Mouse (Mus musculus) MEL-GATA-1-ER (cell line): ENCODE measurements around the gene Lrig2.

ENCODE experiments used
- DNase-seq: peaks from one replicate; pipeline ENCODE4 v3.0.0-alpha.2; 2012; ENCODE audit warnings: low read depth; ENCODE audit errors: extremely low read depth

Lrig2 gene

DNA sequence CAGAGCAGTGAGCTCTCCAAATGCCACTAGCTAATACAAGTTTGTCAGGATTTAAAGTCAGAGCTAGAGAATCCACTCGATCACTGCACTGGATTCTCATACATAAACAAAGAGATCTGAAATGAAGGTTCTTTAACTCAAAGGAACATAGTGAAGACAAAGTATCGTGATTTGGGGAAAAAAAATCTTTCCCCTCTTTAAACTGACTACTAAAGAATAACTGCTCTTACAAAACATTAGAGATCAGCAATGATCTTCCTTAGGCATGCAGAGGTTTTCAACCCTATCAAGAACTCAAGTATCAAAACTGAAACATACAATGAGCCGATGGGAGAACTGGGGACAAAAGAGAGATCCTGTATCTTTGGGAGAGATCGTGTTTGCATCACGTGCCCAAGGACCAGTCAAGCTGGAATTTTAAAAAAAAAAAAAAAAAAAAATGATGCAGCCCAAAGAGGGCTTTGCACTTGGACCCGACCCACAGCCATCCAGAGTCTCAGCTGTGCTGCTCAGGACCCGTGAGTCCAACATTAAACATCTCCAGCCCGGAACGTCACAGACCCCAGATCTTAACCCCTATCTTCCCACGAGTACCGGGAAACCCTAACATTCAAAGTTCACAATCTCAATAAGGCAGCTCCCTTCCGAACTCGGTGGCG lies 818 bp downstream of the Lrig2 start:
- DNase-seq = no peak

GRCm38 (mm10) chr3:104501648-104502047 lies 10.1 kb downstream of the Lrig2 start:
- DNase-seq = no peak

DNA sequence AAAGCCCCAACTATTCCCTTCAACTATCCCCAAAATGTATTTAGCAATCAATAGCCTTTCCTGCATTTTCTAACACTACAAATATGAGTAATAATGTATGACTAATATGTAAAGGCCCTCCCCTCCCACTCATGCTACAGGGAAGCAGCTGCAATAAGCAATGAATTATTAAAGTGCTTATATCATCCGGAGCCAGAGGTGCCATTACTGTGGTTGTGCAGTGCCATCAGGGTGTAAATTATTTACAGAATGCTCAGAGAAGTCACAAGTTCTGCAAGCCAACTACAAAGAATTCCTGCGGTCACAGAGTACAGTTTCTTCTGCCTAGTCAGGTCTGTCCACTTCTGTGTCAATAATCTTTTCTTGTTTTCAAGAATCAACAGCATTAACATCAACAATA lies 10.8 kb downstream of the Lrig2 start:
- DNase-seq = no peak

DNA sequence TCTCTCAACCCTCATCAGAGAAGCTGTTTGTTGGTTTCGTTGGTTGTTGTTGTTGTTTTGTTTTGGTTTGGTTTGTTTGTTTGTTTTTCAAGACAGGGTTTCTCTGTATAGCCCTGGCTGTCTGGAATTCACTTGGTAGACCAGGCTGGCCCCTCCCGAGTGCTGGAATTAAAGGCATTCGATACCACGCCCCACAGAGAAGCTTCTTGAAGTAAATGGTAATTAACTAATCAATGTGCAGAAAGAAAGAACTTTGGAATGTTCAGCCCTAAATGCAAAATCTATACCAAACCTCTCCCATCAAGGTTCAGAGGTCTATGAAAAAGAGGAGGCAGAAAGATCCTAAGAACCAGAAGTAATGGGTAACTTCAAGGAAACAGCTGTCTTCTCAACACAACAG lies 15.5 kb downstream of the Lrig2 start:
- DNase-seq = no peak

GRCm38 (mm10) chr3:104480946-104481719 lies 30.6 kb downstream of the Lrig2 start:
- peak; percentile 31 for DNase-seq

GRCm38 (mm10) chr3:104478056-104478455 lies 33.7 kb downstream of the Lrig2 start:
- DNase-seq = no peak

- DNase-seq = no peak
Observed at GRCm38 (mm10) chr3:104469421-104469820, 42.3 kb downstream of the Lrig2 start.

GRCm38 (mm10) chr3:104461226-104461625 lies 50.5 kb downstream of the Lrig2 start:
- DNase-seq = no peak

GRCm38 (mm10) chr3:104458588-104458987 lies 53.1 kb downstream of the Lrig2 start:
- DNase-seq = no peak

- DNase-seq = no peak
Observed at GRCm38 (mm10) chr3:104455506-104456275, 56.0 kb downstream of the Lrig2 start.

DNA sequence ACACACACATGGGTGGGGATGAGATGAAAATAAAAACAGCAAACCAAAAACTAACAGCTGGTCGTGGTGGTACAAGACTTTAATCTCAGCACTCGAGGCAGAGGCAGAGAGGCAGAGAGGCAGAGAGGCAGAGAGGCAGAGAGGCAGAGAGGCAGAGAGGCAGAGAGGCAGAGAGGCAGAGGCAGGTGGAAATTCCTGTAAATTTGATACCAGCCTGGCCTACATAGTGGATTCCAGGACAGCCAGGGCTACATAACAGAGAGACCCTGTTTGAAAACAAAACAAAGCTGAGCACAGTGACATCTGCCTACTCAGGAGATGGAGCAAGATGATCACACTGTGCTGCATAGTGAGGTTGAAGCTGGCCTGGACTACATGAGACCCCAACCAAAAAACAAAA lies 64.5 kb downstream of the Lrig2 start:
- DNase-seq = no peak

GRCm38 (mm10) chr3:104446689-104447088 lies 65.0 kb downstream of the Lrig2 start:
- DNase-seq = no peak

- no peak for DNase-seq
Observed at GRCm38 (mm10) chr3:104445576-104445975, 66.1 kb downstream of the Lrig2 start.

GRCm38 (mm10) chr3:104444946-104445460 lies 66.7 kb downstream of the Lrig2 start:
- DNase-seq = no peak

GRCm38 (mm10) chr3:104444082-104444481 lies 67.6 kb downstream of the Lrig2 start:
- DNase-seq = no peak

- DNase-seq = no peak
Observed at GRCm38 (mm10) chr3:104442357-104442756, 69.4 kb downstream of the Lrig2 start.

DNA sequence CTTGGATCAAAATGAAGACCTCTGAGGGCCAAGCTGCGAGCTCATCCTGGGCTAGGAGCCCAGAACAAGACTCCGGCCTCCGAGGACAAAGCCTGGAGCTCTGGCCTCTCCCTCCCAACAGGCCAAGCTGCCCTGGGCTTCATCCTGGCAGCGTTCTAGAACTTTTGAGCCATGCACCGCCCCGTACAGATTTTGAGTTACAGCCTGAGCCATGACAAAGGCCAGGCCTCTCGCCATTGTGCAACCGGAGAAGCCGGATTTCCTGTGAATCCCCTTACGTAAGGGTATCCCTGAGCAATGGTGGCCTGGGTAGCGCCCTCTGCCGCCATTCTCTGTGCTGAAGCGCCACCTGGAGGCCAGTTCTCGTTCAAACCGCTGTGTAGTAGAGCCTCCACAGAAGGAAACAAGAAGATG lies 69.8 kb downstream of the Lrig2 start:
- DNase-seq = peak; percentile 88

GRCm38 (mm10) chr3:104441435-104441834 lies 70.3 kb downstream of the Lrig2 start:
- no peak for DNase-seq

DNA sequence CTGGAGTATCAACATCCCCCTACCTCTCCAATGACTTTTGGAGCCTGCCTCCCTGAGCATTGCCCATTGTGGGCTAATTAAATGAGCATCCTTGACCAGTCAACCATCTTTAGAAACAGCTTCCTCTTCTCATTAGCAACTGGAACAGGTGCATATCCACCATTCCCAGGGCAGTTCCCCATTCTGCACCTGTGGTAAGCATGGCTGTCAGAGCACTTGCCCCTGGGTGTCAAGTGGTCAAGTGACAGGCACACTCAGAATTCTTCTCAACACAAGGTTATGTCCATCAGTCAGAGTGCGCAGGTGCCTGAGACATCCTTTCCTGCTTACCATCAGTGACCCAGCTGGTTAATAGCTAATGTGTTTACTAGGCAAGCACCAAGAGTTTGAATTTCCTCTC lies 72.9 kb downstream of the Lrig2 start:
- no peak for DNase-seq

DNA sequence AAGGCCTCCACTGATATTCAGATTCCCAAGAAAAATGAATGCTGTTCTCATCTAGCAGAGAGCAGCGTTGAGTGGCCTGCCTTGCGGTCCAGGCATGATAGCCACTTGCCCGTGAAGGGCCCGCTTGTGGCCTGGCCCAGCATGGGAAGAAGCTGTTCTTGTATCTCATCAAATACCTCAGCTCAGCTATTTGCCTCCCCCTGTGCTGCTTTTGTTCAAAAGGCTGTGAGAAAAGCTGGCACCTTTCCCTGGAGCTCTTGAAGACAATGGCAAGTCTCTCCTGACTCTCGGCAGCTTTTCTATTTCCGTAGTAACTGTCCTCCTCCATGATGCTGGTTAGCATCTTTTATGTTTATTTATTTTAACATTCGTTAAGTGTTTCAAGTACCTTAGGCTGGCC lies 74.1 kb downstream of the Lrig2 start:
- DNase-seq = no peak

DNA sequence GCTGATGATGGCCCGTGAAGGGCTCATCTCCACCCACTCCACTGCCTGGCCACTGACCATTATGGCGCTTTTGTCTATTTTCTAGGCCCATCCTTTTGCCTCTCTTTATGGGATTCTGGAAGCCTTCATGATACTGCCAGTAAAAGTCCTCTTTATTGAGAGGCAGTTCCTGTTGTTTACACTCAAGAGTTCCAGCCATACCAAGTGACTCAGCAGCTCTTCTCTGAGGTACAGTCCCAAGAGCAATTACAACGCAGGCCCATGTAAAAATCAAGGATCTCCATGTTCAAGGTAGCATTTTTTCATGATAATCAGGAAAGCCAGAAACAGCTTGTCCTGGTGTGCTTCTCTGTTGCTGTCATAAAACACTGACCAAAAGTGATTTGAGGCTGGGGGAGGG lies 75.8 kb downstream of the Lrig2 start:
- DNase-seq = no peak

DNA sequence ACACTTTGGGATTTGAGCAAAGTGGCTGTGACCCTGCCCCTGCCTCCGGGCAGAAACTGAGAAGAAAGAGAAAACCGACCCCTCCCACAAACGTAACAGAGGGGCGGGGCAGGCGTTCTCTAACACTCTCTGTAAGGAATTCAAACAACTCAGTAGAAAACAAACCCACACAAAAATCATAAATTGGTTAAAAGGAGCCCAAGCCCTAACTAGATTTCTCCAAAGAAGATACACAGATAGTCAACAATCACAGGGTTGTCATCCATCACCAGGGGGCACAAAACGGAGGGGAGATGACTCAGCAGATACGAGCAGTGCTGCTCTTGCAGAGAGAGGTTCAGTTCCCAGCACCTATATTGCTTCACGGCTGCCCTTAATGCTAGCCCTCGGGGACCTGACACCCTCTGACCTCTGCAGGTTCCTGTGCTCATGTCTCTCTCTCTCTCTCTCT lies 77.4 kb downstream of the Lrig2 start:
- DNase-seq = peak; percentile 45
